Mouse (Mus musculus): ENCODE measurements around the gene Bckdha. TPM values are rescaled to one million over a fixed set of nuclear protein-coding genes. Genes with fewer than 3 reads are reported as not detected.

The Bckdha gene
- polyA plus RNA-seq, 1 experiment from 2014 or later: 48.7 TPM

- H3K36me3 ChIP-seq (ENCODE audit: control insufficient read depth, insufficient read depth, low read length): no peaks in the 10 kb centered on the region
- H3K27ac ChIP-seq (ENCODE audit: low read depth): no peak overlapping the region
- no peak for DNase-seq (ENCODE audit: low spot score)
- no peaks in the 10 kb centered on the region for H3K9me3 ChIP-seq (ENCODE audit: control insufficient read depth, low read length)
- no peak overlapping the region for H3K4me2 ChIP-seq (ENCODE audit: low read length)
- H3K4me1 ChIP-seq (replicated peaks; ENCODE audit: control insufficient read depth, insufficient read depth, low read length): peaks cover 14% of the 10 kb centered on the region; the same call in 1 of the 2 replicates
- peaks cover 29% of the 10 kb centered on the region for H3K27me3 ChIP-seq (replicated peaks; ENCODE audit: control insufficient read depth, insufficient read depth, low read length)
- no peak for ATAC-seq (replicated peaks; ENCODE audit: low FRiP score, low TSS enrichment, low read depth)
- 66% methylated on average over 15 of the region's 15 CpGs for WGBS
- no peak overlapping the region for H3K4me3 ChIP-seq (ENCODE audit: low read depth, low read length)
- no peak overlapping the region for H3K9ac ChIP-seq (ENCODE audit: low read length)
Measured at GRCm38 (mm10) chr7:25676085-25676781, 17.5 kb upstream of the Bckdha start.

DNA sequence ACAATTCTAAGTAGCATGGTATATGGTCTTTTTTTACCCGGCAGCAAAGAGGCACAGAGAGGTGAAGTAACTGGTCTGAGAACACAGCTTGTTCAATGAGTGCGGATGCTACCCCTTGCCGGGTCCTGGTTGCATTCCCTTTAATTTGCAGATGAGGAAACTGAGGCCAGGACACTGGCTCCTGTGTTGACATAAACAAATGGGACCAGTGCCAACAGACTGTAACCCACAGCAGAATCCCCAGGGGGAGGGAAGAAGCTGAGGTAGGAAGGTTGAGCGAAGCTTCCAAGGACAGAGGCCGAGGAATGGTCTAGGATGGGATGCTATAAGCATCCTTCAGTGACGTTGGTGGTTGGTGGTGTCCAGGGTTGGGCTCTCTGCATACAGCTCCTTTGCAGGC lies 16.6 kb upstream of the Bckdha start:
- WGBS: 46% methylated on average over 6 of the region's 6 CpGs
- Histone ChIP-seq H3K4me1 (replicated peaks; ENCODE audit: control insufficient read depth, insufficient read depth, low read length) (peaks cover 12% of the 10 kb centered on the region; the same call in 1 of the 2 replicates), H3K4me2 (ENCODE audit: low read length) (peak overlapping the region; percentile 56), H3K9ac (ENCODE audit: low read length) (no peak overlapping the region), H3K36me3 (ENCODE audit: control insufficient read depth, insufficient read depth, low read length) (no peaks in the 10 kb centered on the region), H3K4me3 (ENCODE audit: low read depth, low read length) (0 out of 2 replicates have a peak overlapping the region, but pooled peaks have one; percentile 27), H3K27me3 (replicated peaks; ENCODE audit: control insufficient read depth, insufficient read depth, low read length) (peaks cover 29% of the 10 kb centered on the region), H3K27ac (ENCODE audit: low read depth) (no peak overlapping the region), H3K9me3 (ENCODE audit: control insufficient read depth, low read length) (no peaks in the 10 kb centered on the region)
- ATAC-seq (replicated peaks; ENCODE audit: low FRiP score, low TSS enrichment, low read depth) (0 out of 2 replicates have a peak, but pooled peaks have one; percentile 9), DNase-seq (ENCODE audit: low spot score) (no peak)

DNA sequence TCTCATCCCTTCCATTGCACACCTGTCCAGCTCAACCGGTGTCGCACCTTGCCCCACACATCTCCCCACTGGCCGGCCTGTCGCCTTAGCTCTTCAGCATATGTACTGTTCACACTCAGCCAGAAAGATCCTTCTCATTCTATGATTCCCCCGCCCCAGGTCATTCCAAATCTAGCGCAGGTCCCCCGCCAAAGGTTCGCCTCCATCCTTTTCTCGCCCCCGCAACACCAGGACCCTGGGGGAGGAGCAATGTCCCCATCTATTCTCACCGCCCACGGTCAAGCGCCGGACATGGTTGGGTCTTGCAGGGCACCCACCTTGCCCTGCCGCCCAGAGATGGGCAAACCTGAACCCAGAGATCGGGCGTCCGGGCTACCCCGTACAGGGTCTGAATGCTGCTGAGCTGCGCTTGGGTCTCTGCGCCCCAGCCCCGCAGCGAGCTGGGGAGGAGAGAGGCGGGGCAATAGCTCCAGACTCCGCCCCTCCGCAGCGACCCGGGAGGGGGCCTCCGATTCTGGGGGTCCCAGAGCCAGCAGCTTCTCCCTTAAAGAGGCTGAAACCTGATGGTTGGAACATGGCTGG lies 16.0 kb upstream of the Bckdha start, which contains the start of gene Tmem91:
TSS of gene Tmem91 (minus strand) at position 448 of the 582 bp plus-strand sequence.
- peak within 1 kb of the TSS; percentile 27 for H3K4me3 ChIP-seq (ENCODE audit: low read depth, low read length)
- no peak within 1 kb of the TSS for H3K27ac ChIP-seq (ENCODE audit: low read depth)
- ATAC-seq (replicated peaks; ENCODE audit: low FRiP score, low TSS enrichment, low read depth) (peak; percentile 17; the same call in 1 of the 2 replicates), DNase-seq (ENCODE audit: low spot score) (no peak)
- peak within 1 kb of the TSS; percentile 29 for H3K9ac ChIP-seq (ENCODE audit: low read length)
- peaks cover 29% of the 10 kb centered on the region for H3K27me3 ChIP-seq (replicated peaks; ENCODE audit: control insufficient read depth, insufficient read depth, low read length)
- H3K36me3 ChIP-seq (ENCODE audit: control insufficient read depth, insufficient read depth, low read length): no peaks in the 10 kb centered on the region
- no peaks in the 10 kb centered on the region for H3K9me3 ChIP-seq (ENCODE audit: control insufficient read depth, low read length)
- WGBS: 2% methylated on average over 28 of the region's 29 CpGs
- peak within 1 kb of the TSS; percentile 56 for H3K4me2 ChIP-seq (ENCODE audit: low read length)
- H3K4me1 ChIP-seq (replicated peaks; ENCODE audit: control insufficient read depth, insufficient read depth, low read length): peaks cover 7% of the 10 kb centered on the region; the same call in 1 of the 2 replicates

DNA sequence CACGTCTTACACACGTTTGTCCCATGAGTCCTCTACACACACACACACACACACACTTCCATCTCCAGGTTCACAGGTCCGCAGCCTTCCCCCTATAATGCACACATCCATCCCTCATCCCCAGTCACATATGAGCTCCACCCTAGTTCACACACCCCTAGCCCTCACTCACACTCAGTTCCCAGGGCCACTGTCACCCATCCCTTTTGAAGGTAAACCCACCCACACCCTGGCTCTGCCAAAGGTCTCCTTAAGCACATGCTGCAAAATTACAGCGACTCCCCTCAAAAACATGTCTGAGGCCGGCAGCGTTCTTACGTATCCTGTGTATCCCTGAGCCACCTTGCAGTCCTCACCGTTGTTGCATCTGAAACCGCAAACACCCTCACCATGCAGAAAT lies 15.5 kb upstream of the Bckdha start:
- Histone ChIP-seq H3K27ac (ENCODE audit: low read depth) (no peak overlapping the region), H3K4me2 (ENCODE audit: low read length) (peak overlapping the region; percentile 56; the same call in 1 of the 2 replicates), H3K4me3 (ENCODE audit: low read depth, low read length) (peak overlapping the region; percentile 27; the same call in 1 of the 2 replicates), H3K9me3 (ENCODE audit: control insufficient read depth, low read length) (no peaks in the 10 kb centered on the region), H3K36me3 (ENCODE audit: control insufficient read depth, insufficient read depth, low read length) (no peaks in the 10 kb centered on the region), H3K27me3 (replicated peaks; ENCODE audit: control insufficient read depth, insufficient read depth, low read length) (peaks cover 29% of the 10 kb centered on the region), H3K9ac (ENCODE audit: low read length) (no peak overlapping the region), H3K4me1 (replicated peaks; ENCODE audit: control insufficient read depth, insufficient read depth, low read length) (0 out of 2 replicates have a peak, but pooled peaks cover 6% of the 10 kb centered on the region)
- DNase-seq (ENCODE audit: low spot score): no peak
- 24% methylated on average over 9 of the region's 9 CpGs for WGBS
- ATAC-seq (replicated peaks; ENCODE audit: low FRiP score, low TSS enrichment, low read depth): no peak

DNA sequence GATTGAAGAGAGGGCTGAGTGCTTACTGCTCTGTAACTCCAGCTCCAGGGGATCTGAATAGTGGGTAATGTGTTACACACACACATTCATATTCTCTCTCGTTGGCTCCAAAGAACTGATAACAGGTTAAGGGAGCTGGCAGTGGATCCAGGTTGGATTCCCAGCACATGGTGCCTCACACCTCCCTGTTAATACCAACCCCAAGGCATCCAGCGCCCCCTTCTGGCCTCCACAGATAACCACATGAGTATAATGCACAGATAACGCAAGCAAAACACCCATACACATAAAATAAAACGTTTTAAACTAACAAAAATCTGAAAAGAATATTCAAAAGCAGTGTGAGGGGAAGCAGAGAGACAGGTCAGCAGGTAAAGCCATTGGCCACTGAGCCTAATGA lies 13.7 kb upstream of the Bckdha start:
- no peak for DNase-seq (ENCODE audit: low spot score)
- no peak overlapping the region for H3K9ac ChIP-seq (ENCODE audit: low read length)
- H3K27me3 ChIP-seq (replicated peaks; ENCODE audit: control insufficient read depth, insufficient read depth, low read length): peaks cover 29% of the 10 kb centered on the region
- ATAC-seq (replicated peaks; ENCODE audit: low FRiP score, low TSS enrichment, low read depth): no peak
- H3K4me2 ChIP-seq (ENCODE audit: low read length): no peak overlapping the region
- H3K36me3 ChIP-seq (ENCODE audit: control insufficient read depth, insufficient read depth, low read length): peaks cover 10% of the 10 kb centered on the region
- no peaks in the 10 kb centered on the region for H3K9me3 ChIP-seq (ENCODE audit: control insufficient read depth, low read length)
- H3K27ac ChIP-seq (ENCODE audit: low read depth): no peak overlapping the region
- no peak overlapping the region for H3K4me3 ChIP-seq (ENCODE audit: low read depth, low read length)
- WGBS: 54% methylated on average over 4 of the region's 4 CpGs
- H3K4me1 ChIP-seq (replicated peaks; ENCODE audit: control insufficient read depth, insufficient read depth, low read length): 0 out of 2 replicates have a peak, but pooled peaks cover 6% of the 10 kb centered on the region

GRCm38 (mm10) chr7:25671686-25672085 lies 12.9 kb upstream of the Bckdha start:
- ATAC-seq (replicated peaks; ENCODE audit: low FRiP score, low TSS enrichment, low read depth): no peak
- DNase-seq (ENCODE audit: low spot score): no peak
- H3K4me2 ChIP-seq (ENCODE audit: low read length): no peak overlapping the region
- no peak overlapping the region for H3K9ac ChIP-seq (ENCODE audit: low read length)
- no peak overlapping the region for H3K27ac ChIP-seq (ENCODE audit: low read depth)
- peaks cover 17% of the 10 kb centered on the region for H3K36me3 ChIP-seq (ENCODE audit: control insufficient read depth, insufficient read depth, low read length)
- H3K4me3 ChIP-seq (ENCODE audit: low read depth, low read length): no peak overlapping the region
- H3K27me3 ChIP-seq (replicated peaks; ENCODE audit: control insufficient read depth, insufficient read depth, low read length): peaks cover 29% of the 10 kb centered on the region
- WGBS: 60% methylated on average over 2 of the region's 2 CpGs
- H3K4me1 ChIP-seq (replicated peaks; ENCODE audit: control insufficient read depth, insufficient read depth, low read length): 0 out of 2 replicates have a peak, but pooled peaks cover 6% of the 10 kb centered on the region
- H3K9me3 ChIP-seq (ENCODE audit: control insufficient read depth, low read length): no peaks in the 10 kb centered on the region

- Histone ChIP-seq H3K27me3 (replicated peaks; ENCODE audit: control insufficient read depth, insufficient read depth, low read length) (peaks cover 18% of the 10 kb centered on the region), H3K4me3 (ENCODE audit: low read depth, low read length) (no peak overlapping the region), H3K9ac (ENCODE audit: low read length) (no peak overlapping the region), H3K27ac (ENCODE audit: low read depth) (no peak overlapping the region), H3K9me3 (ENCODE audit: control insufficient read depth, low read length) (no peaks in the 10 kb centered on the region), H3K4me2 (ENCODE audit: low read length) (no peak overlapping the region), H3K4me1 (replicated peaks; ENCODE audit: control insufficient read depth, insufficient read depth, low read length) (0 out of 2 replicates have a peak, but pooled peaks cover 6% of the 10 kb centered on the region), H3K36me3 (ENCODE audit: control insufficient read depth, insufficient read depth, low read length) (peaks cover 33% of the 10 kb centered on the region)
- DNase-seq (ENCODE audit: low spot score) (no peak), ATAC-seq (replicated peaks; ENCODE audit: low FRiP score, low TSS enrichment, low read depth) (no peak)
- whole genome bisulfite sequencing: 91% methylated on average over 4 of the region's 4 CpGs
Measured at GRCm38 (mm10) chr7:25670096-25670495, 11.3 kb upstream of the Bckdha start.

DNA sequence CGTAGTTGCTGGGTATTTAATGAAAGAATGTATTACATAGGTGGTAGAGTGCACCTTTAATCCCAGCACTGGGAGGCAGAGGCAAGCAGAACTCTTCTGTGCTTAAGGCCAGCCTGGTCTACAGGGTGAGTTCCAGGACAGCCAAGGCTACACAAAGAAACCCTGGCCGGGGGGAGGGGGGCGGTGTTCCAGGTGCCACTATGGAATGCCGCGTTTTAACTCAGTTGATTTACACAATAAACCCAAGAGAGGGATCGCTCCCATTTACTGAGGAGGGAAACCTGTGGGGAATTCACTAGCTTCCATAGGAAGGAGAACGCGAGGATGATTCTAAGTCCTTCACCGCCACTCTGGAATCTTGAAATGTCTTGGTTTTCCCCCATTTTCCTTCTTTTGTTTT lies 10.8 kb upstream of the Bckdha start:
- no peak overlapping the region for H3K27ac ChIP-seq (ENCODE audit: low read depth)
- H3K27me3 ChIP-seq (replicated peaks; ENCODE audit: control insufficient read depth, insufficient read depth, low read length): peaks cover 13% of the 10 kb centered on the region
- H3K4me2 ChIP-seq (ENCODE audit: low read length): no peak overlapping the region
- 79% methylated on average over 9 of the region's 9 CpGs for WGBS
- no peaks in the 10 kb centered on the region for H3K9me3 ChIP-seq (ENCODE audit: control insufficient read depth, low read length)
- no peak for ATAC-seq (replicated peaks; ENCODE audit: low FRiP score, low TSS enrichment, low read depth)
- DNase-seq (ENCODE audit: low spot score): no peak
- 0 out of 2 replicates have a peak, but pooled peaks cover 2% of the 10 kb centered on the region for H3K4me1 ChIP-seq (replicated peaks; ENCODE audit: control insufficient read depth, insufficient read depth, low read length)
- peaks cover 36% of the 10 kb centered on the region for H3K36me3 ChIP-seq (ENCODE audit: control insufficient read depth, insufficient read depth, low read length)
- no peak overlapping the region for H3K9ac ChIP-seq (ENCODE audit: low read length)
- no peak overlapping the region for H3K4me3 ChIP-seq (ENCODE audit: low read depth, low read length)
